Mouse (Mus musculus): Measurements from ENCODE around the gene Akr7a5.

The Akr7a5 gene

DNA sequence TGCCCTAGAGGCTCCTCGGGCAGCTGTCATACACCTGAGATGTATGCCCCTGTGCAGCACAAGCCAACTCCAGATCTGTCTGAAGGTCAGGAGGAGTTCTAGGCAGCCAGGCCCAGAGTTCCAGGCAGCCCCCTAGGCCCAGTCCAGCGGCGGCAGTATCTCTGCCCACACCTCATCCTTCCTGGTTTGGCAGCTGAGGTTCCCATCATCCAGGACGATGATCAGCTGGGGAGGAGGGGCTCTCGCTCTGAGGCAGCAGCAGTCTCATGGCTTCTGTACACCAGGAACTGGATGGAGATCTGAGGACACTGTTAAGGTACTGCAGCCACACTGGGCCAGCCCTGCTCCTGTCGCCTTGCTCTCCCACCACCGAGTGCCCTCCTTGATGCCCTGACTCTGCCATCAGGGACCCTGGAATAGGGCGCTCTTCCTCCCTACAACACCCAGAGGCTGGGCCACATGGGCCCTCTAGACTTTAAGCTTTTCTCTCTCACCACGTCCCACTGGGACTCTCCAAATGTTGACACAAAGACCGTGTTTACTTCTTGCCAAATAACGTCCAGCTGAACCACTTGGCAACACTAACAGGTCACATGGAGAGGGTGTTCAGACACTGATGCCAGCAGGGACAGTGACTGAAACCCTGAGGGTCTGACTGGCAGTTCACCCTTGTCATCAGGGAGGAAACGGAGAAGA is 11.7 kb upstream of the Akr7a5 start:
- DNase-seq (ENCODE audit: low read depth, low spot score) = no peak

DNA sequence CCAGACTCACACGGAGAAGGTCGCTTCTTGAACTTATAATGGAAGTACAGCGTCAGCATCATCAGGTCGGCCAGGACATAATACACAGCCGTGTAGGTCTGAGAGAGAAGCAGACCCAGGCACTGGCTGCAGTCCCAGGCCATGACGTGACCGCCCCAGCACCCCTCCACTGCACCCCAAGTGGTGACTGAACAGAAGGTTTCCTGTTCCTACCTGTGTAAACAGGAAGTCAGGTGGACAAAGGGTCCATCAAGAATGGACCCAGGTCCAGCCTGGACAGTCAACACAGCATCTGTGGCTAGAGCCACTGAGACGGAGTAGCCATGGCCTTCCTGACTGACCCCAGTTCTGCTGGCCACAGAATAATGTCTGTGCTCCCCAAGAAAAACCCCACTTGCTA is 8.8 kb upstream of the Akr7a5 start:
- no peak for DNase-seq (ENCODE audit: low read depth, low spot score)

- no peak for DNase-seq (ENCODE audit: low read depth, low spot score)
Observed at GRCm38 (mm10) chr4:139302241-139302640, 8.3 kb upstream of the Akr7a5 start.

DNA sequence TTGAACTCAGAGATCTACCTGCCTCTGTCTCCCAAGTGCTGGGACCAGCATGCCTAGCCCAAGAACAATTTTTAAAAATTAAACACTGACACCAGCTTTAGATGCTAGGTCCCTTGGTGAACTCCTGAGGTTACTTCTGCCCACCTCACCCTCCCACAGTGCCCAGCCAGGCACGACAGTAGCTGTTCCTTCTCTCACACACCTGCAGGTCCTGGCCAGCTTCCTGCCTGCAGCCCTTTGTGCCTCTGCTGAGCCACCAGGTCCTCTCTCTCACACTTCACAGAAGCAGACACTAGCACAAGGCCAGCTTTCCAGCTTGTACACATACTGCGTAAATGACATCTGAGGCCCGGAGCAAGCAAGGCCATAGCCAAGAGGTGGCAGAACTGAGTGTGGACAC is 5.0 kb upstream of the Akr7a5 start:
- DNase-seq (ENCODE audit: low read depth, low spot score) = no peak

GRCm38 (mm10) chr4:139307916-139308315 is 2.6 kb upstream of the Akr7a5 start:
- no peak for DNase-seq (ENCODE audit: low read depth, low spot score)

DNA sequence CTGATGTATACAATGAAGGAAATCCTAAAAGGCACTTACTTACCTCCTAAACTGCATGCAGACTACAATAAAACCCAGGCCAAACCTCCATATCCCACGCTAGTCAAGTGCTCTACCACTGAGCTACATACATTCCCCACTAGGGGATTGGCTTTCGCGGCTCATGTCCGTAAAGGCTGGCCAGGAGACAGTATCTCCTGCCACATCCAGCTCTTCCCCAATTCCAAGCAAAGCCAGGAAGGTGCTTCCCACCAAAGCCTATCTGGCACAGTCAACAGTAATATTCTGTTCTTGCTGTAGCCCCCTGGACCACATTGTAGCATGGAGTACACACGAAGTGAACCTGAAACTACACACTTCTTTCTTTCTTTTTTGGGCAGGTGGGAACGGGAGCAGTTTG is 893 bp upstream of the Akr7a5 start:
- DNase-seq (ENCODE audit: low read depth, low spot score) = peak; percentile 26

- DNase-seq (ENCODE audit: low read depth, low spot score) = no peak
Observed at GRCm38 (mm10) chr4:139310899-139311701, 556 bp downstream of the Akr7a5 start.

- DNase-seq (ENCODE audit: low read depth, low spot score) = no peak
Observed at GRCm38 (mm10) chr4:139311707-139312106, 1.2 kb downstream of the Akr7a5 start.

GRCm38 (mm10) chr4:139312632-139313031 is 2.1 kb downstream of the Akr7a5 start:
- peak; percentile 65 for DNase-seq (ENCODE audit: low read depth, low spot score)

DNA sequence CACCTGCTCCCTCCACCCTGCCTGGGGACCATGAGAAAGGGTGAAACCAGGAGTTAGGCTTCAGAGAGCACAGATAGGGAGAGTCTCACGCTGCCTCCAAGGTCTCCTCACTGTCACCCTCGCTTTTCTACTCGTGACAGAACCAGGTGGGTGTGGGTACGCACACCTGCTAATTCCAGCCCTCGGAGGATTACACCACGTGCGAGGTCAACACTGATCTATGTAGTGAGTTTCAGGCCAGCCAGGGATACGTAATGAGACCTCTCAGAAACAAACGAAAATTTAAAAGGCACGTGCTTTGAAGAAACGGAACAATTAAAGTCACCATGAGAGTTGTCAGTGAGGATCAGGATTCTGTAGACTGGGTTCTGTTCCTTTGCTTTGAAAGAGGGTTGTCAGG is 7.9 kb downstream of the Akr7a5 start:
- no peak for DNase-seq (ENCODE audit: low read depth, low spot score)

DNA sequence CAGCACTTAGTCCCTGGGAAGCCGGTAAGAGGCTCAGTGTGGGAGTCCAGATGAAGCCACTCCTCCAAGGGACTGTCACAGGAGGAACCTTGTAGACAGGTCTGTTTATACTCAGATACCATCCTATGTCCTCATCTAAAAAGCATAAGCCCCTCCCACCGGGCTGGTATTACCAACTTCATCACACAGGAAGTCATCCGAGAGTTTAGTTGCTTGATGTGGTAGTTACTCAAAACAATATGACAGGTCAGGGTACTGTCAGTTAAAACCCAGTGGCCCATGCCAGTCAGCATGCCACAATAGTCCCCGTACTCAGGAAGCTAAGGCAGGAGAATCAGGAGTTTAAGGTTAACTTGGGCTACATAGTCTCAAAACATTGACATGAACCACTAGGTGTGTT is 9.2 kb downstream of the Akr7a5 start:
- peak; percentile 62 for DNase-seq (ENCODE audit: low read depth, low spot score)

GRCm38 (mm10) chr4:139330605-139331004 is 20.1 kb downstream of the Akr7a5 start:
- DNase-seq (ENCODE audit: low read depth, low spot score) = peak; percentile 93

- DNase-seq (ENCODE audit: low read depth, low spot score) = no peak
Observed at GRCm38 (mm10) chr4:139334631-139335295, 24.2 kb downstream of the Akr7a5 start.

GRCm38 (mm10) chr4:139335507-139335906 is 25.0 kb downstream of the Akr7a5 start:
- DNase-seq (ENCODE audit: low read depth, low spot score) = no peak

GRCm38 (mm10) chr4:139336822-139337483 is 26.4 kb downstream of the Akr7a5 start:
- DNase-seq (ENCODE audit: low read depth, low spot score) = peak; percentile 86

DNA sequence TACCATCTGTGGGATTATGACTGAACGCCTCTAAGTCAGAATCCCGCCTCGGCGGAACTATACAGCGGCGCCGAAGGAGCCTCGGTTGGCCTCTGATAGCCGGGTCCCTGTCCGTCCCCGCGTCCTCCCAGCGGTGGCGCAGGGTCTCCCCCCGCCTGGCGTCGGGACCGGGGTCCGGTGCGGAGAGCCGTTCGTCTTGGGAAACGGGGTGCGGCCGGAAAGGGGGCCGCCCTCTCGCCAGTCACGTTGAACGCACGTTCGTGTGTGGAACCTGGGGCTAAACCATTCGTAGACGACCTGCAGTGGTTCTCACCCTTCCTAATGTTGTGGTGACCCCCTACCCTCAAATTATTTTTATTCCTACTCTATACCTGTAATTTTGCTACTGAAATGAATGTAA is 27.6 kb downstream of the Akr7a5 start:
- DNase-seq (ENCODE audit: low read depth, low spot score) = no peak

GRCm38 (mm10) chr4:139340835-139341234 is 30.3 kb downstream of the Akr7a5 start:
- DNase-seq (ENCODE audit: low read depth, low spot score) = no peak

DNA sequence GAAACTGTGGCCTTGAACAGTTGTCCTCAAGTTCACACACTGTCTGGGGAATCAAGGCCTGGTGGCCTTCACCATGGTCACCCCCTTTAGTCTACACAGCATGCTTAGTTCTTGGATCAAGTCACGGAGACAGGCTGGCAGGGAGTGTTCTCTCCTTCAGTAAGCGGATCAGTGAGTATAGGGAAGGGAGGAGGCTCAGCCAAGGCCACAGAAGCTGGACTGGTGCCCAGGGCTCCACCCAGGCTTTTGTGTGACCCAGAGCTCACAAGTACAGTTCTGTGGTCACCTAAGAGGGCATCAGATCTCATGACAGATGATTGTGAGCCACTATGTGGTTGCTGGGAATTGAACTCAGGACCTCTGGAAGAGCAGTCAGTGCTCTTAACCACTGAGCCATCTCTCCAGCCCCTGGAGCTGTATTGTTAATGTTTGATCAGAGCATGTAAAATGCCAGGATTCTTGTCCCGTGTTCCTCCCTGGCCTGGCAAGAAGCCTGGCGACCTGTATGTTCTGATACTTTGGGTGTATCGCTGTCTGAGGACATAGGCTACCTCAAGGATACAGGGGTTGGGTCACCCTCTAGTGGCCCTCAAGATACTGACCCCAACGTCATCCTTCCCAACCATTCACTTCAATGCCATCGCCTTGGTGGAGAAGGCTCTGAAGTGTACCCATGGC is 31.2 kb downstream of the Akr7a5 start:
- DNase-seq (ENCODE audit: low read depth, low spot score) = no peak

DNA sequence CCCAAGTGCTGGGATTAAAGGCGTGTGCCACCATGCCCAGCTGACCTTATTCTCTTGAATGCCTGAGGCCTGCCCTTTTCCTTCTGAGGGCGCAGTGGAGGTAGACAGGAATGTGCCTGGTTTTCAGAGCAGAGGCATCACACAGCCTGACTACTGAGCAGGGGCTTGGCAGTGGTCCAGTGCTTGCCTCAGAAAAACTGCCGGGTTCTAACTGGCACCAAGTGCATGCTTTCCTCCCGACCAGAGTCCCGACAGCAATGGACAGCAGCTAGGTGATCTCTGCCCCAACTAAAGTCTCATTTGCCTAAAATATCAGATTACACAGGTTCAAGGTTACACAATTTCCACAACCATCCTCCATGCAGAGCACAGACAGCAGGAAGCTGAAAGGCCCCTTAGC is 33.2 kb downstream of the Akr7a5 start:
- no peak for DNase-seq (ENCODE audit: low read depth, low spot score)

DNA sequence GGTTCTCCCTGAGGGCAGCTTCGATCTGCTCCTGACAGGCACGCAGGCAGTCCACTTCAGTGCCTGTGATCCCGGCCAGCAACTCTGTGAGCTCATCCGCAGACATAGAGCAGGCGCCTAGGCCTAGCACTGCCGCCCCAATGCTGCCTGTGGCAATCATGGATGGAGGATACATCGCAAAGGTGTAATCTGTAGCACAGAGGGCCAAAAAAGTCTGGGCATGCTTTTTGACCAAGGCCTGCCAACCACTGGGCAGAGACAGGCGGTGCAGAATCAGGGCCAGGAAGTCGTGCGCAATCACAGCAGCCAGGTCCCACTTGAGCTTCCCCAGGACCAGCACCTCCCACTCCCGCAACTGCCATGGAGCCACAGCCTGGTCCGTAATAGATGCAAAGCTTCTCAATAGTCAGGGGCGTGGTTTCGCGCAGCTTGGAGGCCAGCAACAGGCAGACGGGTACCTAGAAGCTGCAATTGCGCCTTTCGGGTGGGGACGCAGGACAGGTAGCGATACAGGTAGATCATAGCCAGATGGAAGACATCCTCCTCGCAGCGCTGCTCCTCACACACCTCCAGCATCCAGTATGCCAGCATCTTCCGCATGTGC is 35.0 kb downstream of the Akr7a5 start:
- DNase-seq (ENCODE audit: low read depth, low spot score) = no peak
